Mouse (Mus musculus) intestine, embryonic 14.5 days (tissue): ENCODE results near the gene Upk1b. TPM values are rescaled to one million over a fixed set of nuclear protein-coding genes. Genes with fewer than 3 reads are reported as not detected.
A peak's percentile ranks its signal among the peaks of the same experiment; 100 is the strongest.

Experiments used
- ATAC-seq: fragments of 200-750 bp; cut with Nextera tagmentation; replicated peaks from 2 replicates; pipeline ENCODE4 v1.8.0; 2017; ENCODE audit warnings: low read depth, moderate number of reproducible peaks, moderate TSS enrichment, moderate library complexity; ENCODE audit not compliant: low FRiP score, low TSS enrichment
- DNase-seq: peaks from one replicate; pipeline ENCODE4 v3.0.0-alpha.2; 2018; ENCODE audit warnings: low spot score
- H3K27ac ChIP-seq: fragments of 300-500 bp; sonication (generic); 2 replicates; pipeline ENCODE4 v1.5.1; 2014; ENCODE audit warnings: low read depth, mild to moderate bottlenecking, control low read depth
- H3K27me3 ChIP-seq: fragments of 300-500 bp; sonication (generic); replicated peaks from 2 replicates; pipeline ENCODE4 v1.6.1; 2014; ENCODE audit warnings: low read length, control low read depth; ENCODE audit not compliant: control insufficient read depth, insufficient read depth
- H3K36me3 ChIP-seq: fragments of 300-500 bp; sonication (generic); 2 replicates; pipeline ENCODE4 v1.6.1; 2014; ENCODE audit warnings: low read length, control low read depth; ENCODE audit not compliant: control insufficient read depth, insufficient read depth
- H3K4me1 ChIP-seq: fragments of 300-500 bp; sonication (generic); replicated peaks from 2 replicates; pipeline ENCODE4 v1.6.1; 2014; ENCODE audit warnings: low read length, control low read depth, mixed read lengths; ENCODE audit not compliant: control insufficient read depth, insufficient read depth
- H3K4me2 ChIP-seq: fragments of 300-500 bp; sonication (generic); 2 replicates; pipeline ENCODE4 v1.6.1; 2014; ENCODE audit warnings: low read length
- H3K4me3 ChIP-seq: fragments of 300-500 bp; sonication (generic); 2 replicates; pipeline ENCODE4 v1.5.1; 2014; ENCODE audit warnings: low read depth, low read length, control low read depth, mixed read lengths
- H3K9ac ChIP-seq: fragments of 300-500 bp; sonication (generic); 2 replicates; pipeline ENCODE4 v1.6.1; 2014; ENCODE audit warnings: mild to moderate bottlenecking, low read length
- H3K9me3 ChIP-seq: fragments of 300-500 bp; sonication (generic); 2 replicates; pipeline ENCODE4 v1.6.1; 2016; ENCODE audit warnings: low read length, control low read depth; ENCODE audit not compliant: control insufficient read depth
- WGBS: fragments of 180-500 bp; shearing (Covaris S2); extraction: QIAGEN DNeasy Blood & Tissue Kit; methylation state at CpG from one replicate; pipeline ENCODE4 v1.1.7; 2014; 5-methylcytosine and 5-hydroxymethylcytosine counted together
- polyA plus RNA-seq: library from polyadenylated mRNA; unstranded; fragments of >200 nt; fragmentation: Nextera tagmentation; extraction: Ambion mirVana; gene quantifications from 2 replicates; pipeline ENCODE4 v1.2.1, GENCODE M21; 2014

Gene Upk1b
- polyA plus RNA-seq, 1 experiment from 2014 or later = 26.6 TPM

DNA sequence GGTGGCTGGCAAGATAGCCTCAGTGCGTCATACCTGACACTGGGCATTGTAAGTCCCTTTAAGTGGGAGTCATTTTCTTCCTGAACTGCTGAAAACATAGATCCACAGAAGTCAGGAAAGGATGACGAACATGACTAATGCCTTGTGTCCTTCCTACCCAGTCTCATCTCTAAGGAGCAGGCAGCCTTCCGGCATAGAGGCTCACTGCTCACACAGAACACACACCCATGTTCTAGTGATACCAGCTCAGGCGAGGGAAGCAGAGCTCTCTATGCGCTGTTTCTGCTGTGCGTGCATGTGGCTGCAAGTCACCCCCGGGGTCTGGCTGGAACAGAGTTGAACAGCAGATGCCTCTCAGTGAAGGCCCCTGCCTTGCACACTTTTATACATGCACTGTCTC is 14.8 kb downstream of the Upk1b start:
- no peak overlapping the region for H3K9ac ChIP-seq
- ATAC-seq (no peak), DNase-seq (no peak)
- H3K27ac ChIP-seq = no peak overlapping the region
- H3K4me1 ChIP-seq = no peaks in the 10 kb centered on the region
- no peaks in the 10 kb centered on the region for H3K27me3 ChIP-seq
- H3K9me3 ChIP-seq = no peaks in the 10 kb centered on the region
- H3K4me2 ChIP-seq = no peak overlapping the region
- no peaks in the 10 kb centered on the region for H3K36me3 ChIP-seq
- 82% methylated on average over 7 of the region's 7 CpGs for WGBS
- H3K4me3 ChIP-seq = no peak overlapping the region

DNA sequence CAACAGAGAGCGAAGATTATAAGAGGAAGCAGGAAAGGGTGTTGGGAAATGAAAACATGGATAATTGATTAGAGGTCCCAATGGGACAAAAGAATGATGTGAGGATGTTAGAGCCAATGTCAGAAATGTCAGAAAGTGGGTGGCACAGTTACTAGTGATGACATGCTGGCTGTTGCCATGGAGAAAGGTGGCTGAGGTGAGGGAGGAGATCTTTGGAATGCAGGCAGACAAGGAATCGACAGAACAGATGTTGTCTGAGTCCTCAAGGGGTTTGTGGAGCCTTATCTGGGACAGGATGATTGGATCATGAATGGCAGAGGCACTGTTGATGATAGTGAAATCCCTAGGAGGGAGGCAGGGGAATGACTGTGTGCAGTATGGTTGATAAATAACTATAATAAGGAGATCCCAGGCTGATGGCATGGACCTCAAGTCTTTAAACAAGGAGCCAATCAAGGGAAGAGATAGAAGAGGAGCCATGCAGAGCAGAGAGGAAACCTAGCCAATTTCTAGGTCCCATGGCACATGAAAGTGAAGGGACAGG is 17.5 kb downstream of the Upk1b start:
- Histone ChIP-seq H3K27ac (no peak overlapping the region), H3K4me3 (no peak overlapping the region), H3K36me3 (no peaks in the 10 kb centered on the region), H3K4me2 (no peak overlapping the region), H3K9me3 (no peaks in the 10 kb centered on the region), H3K27me3 (no peaks in the 10 kb centered on the region), H3K9ac (no peak overlapping the region), H3K4me1 (no peaks in the 10 kb centered on the region)
- DNase-seq (no peak), ATAC-seq (no peak)
- WGBS = 55% methylated on average over 2 of the region's 2 CpGs

DNA sequence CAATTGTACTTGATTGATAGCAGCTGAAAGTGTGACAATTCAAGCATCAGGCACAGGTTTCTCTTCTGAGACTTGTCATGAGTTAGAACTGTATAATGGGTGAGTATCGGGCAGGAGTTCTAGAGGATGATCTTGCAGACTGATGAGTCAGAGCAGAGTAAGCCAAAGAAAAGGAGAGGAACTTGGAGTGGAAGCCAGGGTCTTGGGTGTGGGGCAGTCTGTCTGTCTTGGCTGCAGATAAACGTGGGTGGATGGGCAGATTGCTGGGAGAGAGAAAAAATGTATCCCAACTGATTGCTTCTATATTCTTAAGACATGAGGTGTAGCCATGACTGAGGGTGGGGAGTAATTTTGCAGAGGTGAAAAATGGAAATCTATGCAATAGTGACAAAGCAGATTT is 18.2 kb downstream of the Upk1b start:
- ATAC-seq = no peak
- no peak overlapping the region for H3K9ac ChIP-seq
- no peak overlapping the region for H3K4me3 ChIP-seq
- no peaks in the 10 kb centered on the region for H3K9me3 ChIP-seq
- H3K27me3 ChIP-seq = no peaks in the 10 kb centered on the region
- no peaks in the 10 kb centered on the region for H3K36me3 ChIP-seq
- no peak overlapping the region for H3K27ac ChIP-seq
- WGBS = 71% methylated on average over 2 of the region's 2 CpGs
- no peak overlapping the region for H3K4me2 ChIP-seq
- no peaks in the 10 kb centered on the region for H3K4me1 ChIP-seq
- DNase-seq = no peak

DNA sequence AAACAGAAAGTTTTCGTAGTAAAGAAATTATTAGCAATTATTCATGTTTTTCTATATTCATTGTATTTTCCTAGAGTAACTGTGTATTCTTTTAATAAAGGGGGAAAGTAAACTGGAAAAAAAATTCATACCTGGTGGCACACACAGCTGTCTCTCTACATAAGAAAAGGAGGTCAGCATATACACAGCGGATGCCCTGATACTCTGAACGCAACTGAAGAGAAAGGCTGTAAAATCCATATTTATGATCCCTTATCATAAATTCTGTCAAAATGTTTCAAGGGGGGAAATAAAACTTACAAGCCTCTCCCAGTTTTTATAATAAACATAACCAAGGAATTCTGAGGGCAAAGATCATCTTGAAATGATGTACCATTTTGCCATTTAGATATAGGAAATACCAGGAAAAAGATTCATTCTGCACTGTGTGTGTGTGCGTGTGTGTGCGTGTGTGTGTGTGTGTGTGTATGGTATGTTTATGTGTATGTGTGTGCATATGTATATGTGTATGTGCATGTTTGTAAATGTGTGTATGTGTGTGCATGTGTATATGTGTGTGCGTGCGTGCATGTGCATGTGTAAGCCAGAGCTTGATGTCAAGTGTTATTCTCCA is 19.1 kb downstream of the Upk1b start:
- WGBS = 85% methylated on average over 7 of the region's 7 CpGs
- H3K9me3 ChIP-seq = no peaks in the 10 kb centered on the region
- no peak overlapping the region for H3K27ac ChIP-seq
- H3K4me3 ChIP-seq = no peak overlapping the region
- DNase-seq (no peak), ATAC-seq (no peak)
- no peak overlapping the region for H3K9ac ChIP-seq
- no peaks in the 10 kb centered on the region for H3K36me3 ChIP-seq
- H3K4me2 ChIP-seq = no peak overlapping the region
- no peaks in the 10 kb centered on the region for H3K27me3 ChIP-seq
- no peaks in the 10 kb centered on the region for H3K4me1 ChIP-seq

GRCm38 (mm10) chr16:38776342-38776741 is 23.8 kb downstream of the Upk1b start:
- no peak overlapping the region for H3K4me3 ChIP-seq
- H3K27ac ChIP-seq = no peak overlapping the region
- H3K4me1 ChIP-seq = peaks cover 8% of the 10 kb centered on the region; the same call in 1 of the 2 replicates
- 55% methylated on average over 6 of the region's 6 CpGs for WGBS
- ATAC-seq (no peak), DNase-seq (no peak)
- H3K9me3 ChIP-seq = no peaks in the 10 kb centered on the region
- no peaks in the 10 kb centered on the region for H3K36me3 ChIP-seq
- no peak overlapping the region for H3K9ac ChIP-seq
- no peaks in the 10 kb centered on the region for H3K27me3 ChIP-seq
- H3K4me2 ChIP-seq = no peak overlapping the region

- no peaks in the 10 kb centered on the region for H3K9me3 ChIP-seq
- H3K27me3 ChIP-seq = no peaks in the 10 kb centered on the region
- H3K4me2 ChIP-seq = no peak overlapping the region
- no peak overlapping the region for H3K4me3 ChIP-seq
- WGBS = 57% methylated on average over 7 of the region's 7 CpGs
- peak; percentile 63 for ATAC-seq
- DNase-seq = no peak
- H3K9ac ChIP-seq = no peak overlapping the region
- H3K36me3 ChIP-seq = no peaks in the 10 kb centered on the region
- no peak overlapping the region for H3K27ac ChIP-seq
- peaks cover 8% of the 10 kb centered on the region; the same call in 1 of the 2 replicates for H3K4me1 ChIP-seq
Observed at GRCm38 (mm10) chr16:38774964-38775746, 25.0 kb downstream of the Upk1b start.

- Histone ChIP-seq H3K4me2 (peak overlapping the region; percentile 21; the same call in 1 of the 2 replicates), H3K9ac (no peak overlapping the region), H3K9me3 (no peaks in the 10 kb centered on the region), H3K4me1 (peaks cover 8% of the 10 kb centered on the region; the same call in 1 of the 2 replicates), H3K27ac (0 out of 2 replicates have a peak overlapping the region, but pooled peaks have one; percentile 18), H3K4me3 (no peak overlapping the region), H3K27me3 (no peaks in the 10 kb centered on the region), H3K36me3 (peaks cover 6% of the 10 kb centered on the region; the same call in 1 of the 2 replicates)
- WGBS = 36% methylated on average over 12 of the region's 12 CpGs
- ATAC-seq = peak; percentile 20; the same call in 1 of the 2 replicates
- no peak for DNase-seq
Observed at GRCm38 (mm10) chr16:38772906-38773496, 27.1 kb downstream of the Upk1b start.

- H3K4me3 ChIP-seq = no peak overlapping the region
- no peak for ATAC-seq
Observed at GRCm38 (mm10) chr16:38771145-38771544, 29.0 kb downstream of the Upk1b start.

More at GRCm38 (mm10) chr16:38771145-38771544, 29.0 kb downstream of the Upk1b start:
- Histone ChIP-seq H3K27me3 (no peaks in the 10 kb centered on the region), H3K36me3 (peaks cover 19% of the 10 kb centered on the region; the same call in 1 of the 2 replicates), H3K9me3 (no peaks in the 10 kb centered on the region), H3K4me1 (peaks cover 8% of the 10 kb centered on the region; the same call in 1 of the 2 replicates), H3K4me2 (no peak overlapping the region), H3K27ac (no peak overlapping the region), H3K9ac (no peak overlapping the region)
- no peak for DNase-seq
- 90% methylated on average over 6 of the region's 6 CpGs for WGBS
